Mouse (Mus musculus) heart, embryonic 13.5 days (tissue): ENCODE measurements around the gene Hdlbp. TPM values are rescaled to one million over a fixed set of nuclear protein-coding genes. Genes with fewer than 3 reads are reported as not detected.
"Not testable (repeated sequence)": the region's sequence is repeated elsewhere in the genome, so short reads cannot be mapped to it uniquely, and the experiment has no call there.

Source experiments
- ATAC-seq: fragments of 200-750 bp; cut with Nextera tagmentation; 2 replicates; pipeline ENCODE4 v1.8.0; 2017; ENCODE audit warnings: moderate TSS enrichment; ENCODE audit not compliant: insufficient number of reproducible peaks, low FRiP score, low TSS enrichment; ENCODE audit errors: extremely low read depth
- H3K27ac ChIP-seq: fragments of 300-500 bp; sonication (generic); replicated peaks from 2 replicates; pipeline ENCODE4 v1.5.1; 2015; ENCODE audit warnings: moderate library complexity, mild to moderate bottlenecking, inconsistent platforms
- H3K27me3 ChIP-seq: fragments of 300-500 bp; sonication (generic); replicated peaks from 2 replicates; pipeline ENCODE4 v1.6.1; 2015; ENCODE audit warnings: mild to moderate bottlenecking, inconsistent platforms
- H3K36me3 ChIP-seq: fragments of 300-500 bp; sonication (generic); 2 replicates; pipeline ENCODE4 v1.6.1; 2015; ENCODE audit warnings: mild to moderate bottlenecking, inconsistent platforms
- H3K4me1 ChIP-seq: fragments of 300-500 bp; sonication (generic); 2 replicates; pipeline ENCODE4 v1.6.1; 2015; ENCODE audit warnings: inconsistent platforms
- H3K4me2 ChIP-seq: fragments of 300-500 bp; sonication (generic); 2 replicates; pipeline ENCODE4 v1.6.1; 2015; ENCODE audit warnings: inconsistent platforms, mild to moderate bottlenecking, moderate library complexity
- H3K4me3 ChIP-seq: fragments of 300-500 bp; sonication (generic); 2 replicates; pipeline ENCODE4 v1.5.1; 2015; ENCODE audit warnings: moderate library complexity, mild to moderate bottlenecking, inconsistent platforms
- H3K9ac ChIP-seq: fragments of 300-500 bp; sonication (generic); 2 replicates; pipeline ENCODE4 v1.6.1; 2015; ENCODE audit warnings: inconsistent platforms, mild to moderate bottlenecking, moderate library complexity
- H3K9me3 ChIP-seq: fragments of 300-500 bp; sonication (generic); 2 replicates; pipeline ENCODE4 v1.6.1; 2016; ENCODE audit warnings: inconsistent platforms
- WGBS: fragments of 180-500 bp; shearing (Covaris S2); methylation state at CpG from one replicate; pipeline ENCODE4 v1.1.7; 2015; ENCODE audit warnings: mixed read lengths; 5-methylcytosine and 5-hydroxymethylcytosine counted together
- polyA plus RNA-seq: library from polyadenylated mRNA; unstranded; fragments of >200 nt; fragmentation: Nextera tagmentation; extraction: Ambion mirVana; gene quantifications from 2 replicates; pipeline ENCODE4 v1.2.1, GENCODE M21; 2015

Gene Hdlbp
- 143 and 152 TPM in 2 replicates for polyA plus RNA-seq

DNA sequence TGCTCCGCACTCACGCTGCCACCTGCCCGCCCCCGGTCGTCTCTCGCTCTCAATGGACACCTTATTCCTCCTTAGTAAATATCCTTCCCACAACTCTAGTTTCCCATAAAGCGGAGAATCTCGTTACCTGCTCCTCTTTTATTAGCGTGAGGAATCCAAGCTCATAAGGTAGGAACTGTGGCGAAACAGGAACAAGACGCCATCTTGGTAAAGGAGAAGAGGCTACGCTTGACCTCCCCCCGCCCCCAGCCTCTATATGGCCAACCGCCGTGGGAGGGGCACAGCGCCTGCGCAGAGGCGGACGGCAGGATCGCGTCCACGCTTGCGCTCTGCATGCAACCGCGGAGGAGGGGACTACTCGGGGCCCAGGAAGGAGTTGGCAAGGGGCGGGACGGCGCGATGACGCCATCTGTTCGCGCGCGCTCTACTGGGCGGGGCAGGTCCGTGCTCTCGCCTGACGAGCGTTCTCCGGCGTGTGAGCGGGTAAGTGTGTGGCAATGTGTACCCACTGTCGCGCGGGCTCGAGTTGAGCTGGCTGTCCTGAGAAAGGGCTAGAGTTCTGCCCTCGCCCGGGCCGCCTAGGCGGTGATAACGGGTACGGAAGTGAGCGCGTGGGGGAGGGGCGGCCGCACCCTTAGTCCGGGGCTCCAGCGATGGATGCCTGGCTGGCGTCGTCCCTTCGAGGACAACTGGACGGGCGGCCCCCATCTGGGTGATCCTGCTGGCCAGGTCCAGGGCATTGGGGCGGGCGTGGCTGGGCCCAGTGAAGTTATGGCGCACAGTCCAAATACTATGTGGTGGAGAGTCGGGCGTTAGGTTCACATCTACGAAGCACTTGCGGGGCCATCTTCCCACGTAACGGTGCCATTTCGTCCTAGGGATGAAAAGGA, at the start of gene Hdlbp:
Gene Hdlbp, minus strand, starts transcription at position 230 of the 890 bp plus-strand sequence.
- H3K27me3 ChIP-seq: no peaks in the 10 kb centered on the region
- WGBS: under 1% methylated on average over 72 of the region's 74 CpGs
- peak; percentile 90 for ATAC-seq

DNA sequence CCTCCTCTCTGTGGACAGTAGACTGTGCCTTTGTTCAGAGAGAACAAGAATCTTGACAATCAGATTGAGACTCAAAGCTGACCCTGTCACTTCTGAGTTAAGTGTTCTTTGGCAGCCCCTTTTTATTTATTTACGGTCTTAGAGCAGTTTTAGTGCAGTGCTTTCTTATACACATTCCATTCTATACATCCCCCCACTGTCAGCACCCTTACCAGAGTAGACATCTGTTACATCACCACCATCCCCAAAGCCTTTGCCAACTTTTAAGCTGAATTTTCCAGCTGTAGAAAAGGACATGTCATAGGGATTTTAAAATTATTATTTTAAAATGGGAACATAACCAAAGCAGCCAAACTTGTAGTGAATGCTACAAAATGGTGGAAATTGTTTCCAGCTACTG, 43.7 kb upstream of the Hdlbp start:
- Histone ChIP-seq H3K9ac (no peak overlapping the region), H3K9me3 (no peaks in the 10 kb centered on the region), H3K4me3 (no peak overlapping the region), H3K27me3 (no peaks in the 10 kb centered on the region), H3K4me1 (peaks cover 12% of the 10 kb centered on the region), H3K36me3 (no peaks in the 10 kb centered on the region), H3K4me2 (no peak overlapping the region), H3K27ac (no peak overlapping the region)
- 77% methylated on average over 1 of the region's 1 CpGs for WGBS
- ATAC-seq: no peak

More for the DNA sequence above, at the start of gene Hdlbp:
- H3K4me2 ChIP-seq: peak within 1 kb of the TSS; percentile 77
- peaks cover 38% of the 10 kb centered on the region for H3K4me1 ChIP-seq
- H3K9ac ChIP-seq: peak within 1 kb of the TSS; percentile 91
- H3K36me3 ChIP-seq: peaks cover 7% of the 10 kb centered on the region
- peak within 1 kb of the TSS; percentile 97 for H3K27ac ChIP-seq
- H3K9me3 ChIP-seq: no peaks in the 10 kb centered on the region
- peak within 1 kb of the TSS; percentile 81 for H3K4me3 ChIP-seq

GRCm38 (mm10) chr1:93521491-93521890, 42.9 kb upstream of the Hdlbp start:
- 87% methylated on average over 2 of the region's 2 CpGs for WGBS
- ATAC-seq: no peak
- H3K27ac ChIP-seq: no peak overlapping the region
- no peaks in the 10 kb centered on the region for H3K36me3 ChIP-seq
- no peak overlapping the region for H3K4me2 ChIP-seq
- no peaks in the 10 kb centered on the region for H3K9me3 ChIP-seq
- no peak overlapping the region for H3K4me3 ChIP-seq
- no peak overlapping the region for H3K9ac ChIP-seq
- H3K4me1 ChIP-seq: peaks cover 12% of the 10 kb centered on the region
- H3K27me3 ChIP-seq: no peaks in the 10 kb centered on the region

DNA sequence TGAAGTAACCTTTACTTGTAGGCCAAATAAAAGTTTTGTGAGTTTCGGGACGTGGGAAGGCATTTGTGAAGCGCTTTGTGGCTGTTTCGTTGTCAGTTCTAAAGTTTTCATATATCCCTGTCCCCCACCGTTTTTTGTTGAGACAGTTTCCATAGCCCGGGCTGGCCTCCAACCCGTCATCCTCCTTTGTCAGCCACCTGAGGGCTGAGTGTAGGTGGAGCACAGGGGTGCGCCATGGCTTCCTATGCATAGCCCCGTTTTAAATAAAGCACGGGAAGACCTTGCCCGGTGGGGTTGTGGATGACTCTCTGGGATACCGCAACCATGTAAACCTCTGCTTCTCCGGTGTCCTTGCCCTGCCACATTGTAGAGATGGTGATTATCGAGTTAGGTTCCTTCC, 34.6 kb upstream of the Hdlbp start:
- Histone ChIP-seq H3K9me3 (no peaks in the 10 kb centered on the region), H3K27me3 (no peaks in the 10 kb centered on the region), H3K4me3 (0 out of 2 replicates have a peak overlapping the region, but pooled peaks have one; percentile 85), H3K9ac (no peak overlapping the region), H3K4me2 (peak overlapping the region; percentile 94), H3K27ac (no peak overlapping the region), H3K36me3 (peaks cover 21% of the 10 kb centered on the region), H3K4me1 (peaks cover 29% of the 10 kb centered on the region)
- 71% methylated on average over 14 of the region's 14 CpGs for WGBS
- no peak for ATAC-seq

DNA sequence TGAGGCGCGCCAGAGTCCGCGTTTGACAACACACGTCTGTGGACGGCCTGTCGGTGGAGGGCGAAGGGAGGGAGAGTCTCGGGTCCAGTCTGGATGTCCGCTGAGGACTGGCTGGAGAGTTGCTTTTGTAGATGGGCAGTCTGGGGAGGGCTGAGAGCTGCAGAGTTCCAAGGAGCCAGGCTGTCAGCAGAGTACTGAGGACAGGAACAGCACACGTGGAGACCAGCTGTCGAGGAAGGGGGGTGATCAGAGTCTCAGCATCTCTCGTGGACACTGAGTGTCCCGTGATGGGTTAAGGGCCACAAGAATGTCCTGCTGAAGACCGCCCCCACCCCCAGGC, 33.7 kb upstream of the Hdlbp start:
- no peaks in the 10 kb centered on the region for H3K9me3 ChIP-seq
- H3K9ac ChIP-seq: peak overlapping the region; percentile 93
- peak overlapping the region; percentile 77 for H3K27ac ChIP-seq
- WGBS: 3% methylated on average over 15 of the region's 15 CpGs
- peak overlapping the region; percentile 94 for H3K4me2 ChIP-seq
- peak; percentile 20 for ATAC-seq
- H3K4me1 ChIP-seq: peaks cover 29% of the 10 kb centered on the region
- H3K4me3 ChIP-seq: peak overlapping the region; percentile 85
- H3K36me3 ChIP-seq: peaks cover 28% of the 10 kb centered on the region
- no peaks in the 10 kb centered on the region for H3K27me3 ChIP-seq

DNA sequence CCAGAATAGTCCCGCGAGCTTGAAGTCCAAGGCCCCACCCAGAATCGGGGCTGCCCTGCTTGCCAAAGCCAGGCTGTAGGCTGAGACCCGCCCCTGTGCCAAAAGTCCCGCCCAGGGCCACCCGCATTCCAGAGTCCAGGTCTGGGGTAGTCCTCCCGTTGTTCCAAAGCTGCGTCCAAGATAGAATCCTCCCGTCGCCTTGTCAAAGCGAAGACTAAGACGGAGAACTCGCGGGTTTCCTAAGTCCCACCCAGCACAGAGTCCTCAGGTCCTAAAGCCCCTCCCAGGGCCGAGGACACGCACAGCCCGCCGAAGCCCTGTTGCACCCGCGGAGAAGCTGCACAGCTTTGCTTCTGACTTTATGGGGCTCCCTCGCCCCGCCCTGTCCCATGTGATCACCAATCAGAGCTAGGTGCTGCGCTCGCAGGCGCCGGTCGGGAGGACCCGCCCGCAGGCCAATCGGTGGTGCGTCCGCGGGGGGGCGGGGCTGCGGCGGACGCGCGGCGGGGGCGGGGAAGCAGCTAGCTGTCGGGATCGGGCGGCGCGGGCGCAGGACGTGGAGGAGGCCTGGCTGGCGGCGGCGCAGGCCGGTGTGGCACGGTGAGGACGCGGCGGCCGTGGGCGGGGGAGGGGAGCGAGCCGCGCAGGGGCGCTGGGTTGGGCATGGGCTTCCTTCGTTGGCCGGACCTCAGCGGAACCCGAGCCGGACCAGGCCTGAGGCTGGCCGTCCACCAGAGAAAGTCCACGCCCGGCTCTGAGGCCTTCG, 33.2 kb upstream of the Hdlbp start, which contains the start of gene Farp2:
Gene Farp2, plus strand, starts transcription at position 495 of the 766 bp plus-strand sequence.
- Histone ChIP-seq H3K4me1 (peaks cover 29% of the 10 kb centered on the region), H3K27ac (peak within 1 kb of the TSS; percentile 77), H3K36me3 (peaks cover 32% of the 10 kb centered on the region), H3K4me2 (peak within 1 kb of the TSS; percentile 94), H3K9ac (peak within 1 kb of the TSS; percentile 93), H3K27me3 (no peaks in the 10 kb centered on the region), H3K9me3 (no peaks in the 10 kb centered on the region), H3K4me3 (peak within 1 kb of the TSS; percentile 85)
- ATAC-seq: peak; percentile 96
- under 1% methylated on average over 58 of the region's 71 CpGs for WGBS

DNA sequence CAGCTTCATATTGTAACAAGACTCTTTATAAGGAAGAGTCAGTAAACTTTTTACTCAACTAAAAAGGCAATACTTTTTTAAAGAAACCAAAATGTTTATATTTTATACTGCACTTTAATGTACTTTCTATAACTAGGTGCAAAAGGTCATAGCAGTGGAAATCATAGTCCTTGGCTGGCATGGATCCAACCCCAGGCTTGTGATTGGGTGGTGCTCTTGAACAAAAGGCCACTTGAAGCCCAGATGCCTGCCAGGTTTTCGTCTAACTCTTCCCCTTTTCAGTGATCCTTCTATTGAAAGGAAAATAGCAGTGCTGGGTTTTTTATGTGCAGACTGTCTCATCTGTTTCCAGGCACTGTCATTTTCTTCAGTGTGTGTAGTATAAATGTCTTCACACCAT, 30.0 kb upstream of the Hdlbp start:
- H3K4me3 ChIP-seq, H3K9me3 ChIP-seq, H3K4me2 ChIP-seq, H3K27ac ChIP-seq, ATAC-seq, H3K9ac ChIP-seq, H3K27me3 ChIP-seq: not testable (repeated sequence)
- Histone ChIP-seq H3K36me3 (peaks cover 59% of the 10 kb centered on the region), H3K4me1 (peaks cover 25% of the 10 kb centered on the region)
- 32% methylated on average over 1 of the region's 1 CpGs for WGBS

GRCm38 (mm10) chr1:93506944-93507676, 28.5 kb upstream of the Hdlbp start:
- ATAC-seq: no peak
- WGBS: 52% methylated on average over 10 of the region's 10 CpGs
- peaks cover 13% of the 10 kb centered on the region for H3K4me1 ChIP-seq
- peaks cover 71% of the 10 kb centered on the region for H3K36me3 ChIP-seq
- H3K27me3 ChIP-seq: no peaks in the 10 kb centered on the region
- H3K27ac ChIP-seq: no peak overlapping the region
- H3K4me3 ChIP-seq: no peak overlapping the region
- H3K4me2 ChIP-seq: no peak overlapping the region
- H3K9me3 ChIP-seq: no peaks in the 10 kb centered on the region
- no peak overlapping the region for H3K9ac ChIP-seq

DNA sequence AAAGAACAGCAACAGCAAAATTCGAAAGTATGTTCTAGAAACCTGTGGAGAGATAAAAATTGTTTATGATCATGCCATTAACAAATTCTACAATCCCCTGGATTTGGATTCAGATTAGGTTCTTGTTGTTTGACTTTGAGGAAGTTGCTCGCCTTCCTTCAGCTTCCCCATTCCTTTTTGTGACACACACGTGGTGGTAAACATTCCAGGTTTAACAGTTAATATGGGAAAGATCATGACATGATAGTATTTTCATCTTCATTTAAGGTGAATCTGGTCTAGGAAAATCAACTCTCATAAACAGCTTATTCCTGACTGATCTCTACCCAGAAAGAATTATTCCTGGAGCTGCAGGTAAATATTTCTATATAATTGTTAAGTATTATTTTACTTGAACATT, 16.7 kb upstream of the Hdlbp start:
- ATAC-seq: no peak
- Histone ChIP-seq H3K4me1 (no peaks in the 10 kb centered on the region), H3K4me2 (no peak overlapping the region), H3K4me3 (no peak overlapping the region), H3K27me3 (no peaks in the 10 kb centered on the region), H3K27ac (no peak overlapping the region), H3K9me3 (no peaks in the 10 kb centered on the region), H3K9ac (no peak overlapping the region), H3K36me3 (peaks cover 83% of the 10 kb centered on the region)
- WGBS: 88% methylated on average over 3 of the region's 3 CpGs

GRCm38 (mm10) chr1:93486302-93486701, 7.7 kb upstream of the Hdlbp start:
- H3K9ac ChIP-seq, H3K27ac ChIP-seq, H3K4me3 ChIP-seq, ATAC-seq, H3K9me3 ChIP-seq, H3K4me2 ChIP-seq, H3K27me3 ChIP-seq: not testable (repeated sequence)
- 84% methylated on average over 3 of the region's 3 CpGs for WGBS
- H3K36me3 ChIP-seq: peaks cover 12% of the 10 kb centered on the region
- H3K4me1 ChIP-seq: peaks cover 42% of the 10 kb centered on the region
